Mouse (Mus musculus) spleen, adult 2 months (tissue): ENCODE measurements around the gene AW549877. TPM values are rescaled to one million over a fixed set of nuclear protein-coding genes. Genes with fewer than 3 reads are reported as not detected.

ENCODE experiments used
- DNase-seq, 2 experiments: peaks; one replicate each; pipeline versions ENCODE4 v3.0.0 to v3.0.0-alpha.2; 2012 to 2021; ENCODE audit warnings: low spot score in 2 of 2, low read depth in 1 of 2
- H3K27ac ChIP-seq: fragments of 200-500 bp; 2 replicates; pipeline ENCODE4 v1.5.1; 2012; ENCODE audit warnings: low read length, inconsistent platforms; ENCODE audit not compliant: insufficient read depth
- H3K27me3 ChIP-seq: fragments of 200-500 bp; 2 replicates; pipeline ENCODE4 v1.6.1; 2012; ENCODE audit warnings: mild to moderate bottlenecking, moderate library complexity, low read length, inconsistent platforms; ENCODE audit not compliant: control insufficient read depth, insufficient read depth
- H3K36me3 ChIP-seq: fragments of 200-500 bp; 2 replicates; pipeline ENCODE4 v1.6.1; 2012; ENCODE audit warnings: mild to moderate bottlenecking, low read length, inconsistent platforms; ENCODE audit not compliant: control insufficient read depth, insufficient read depth
- H3K4me1 ChIP-seq: fragments of 200-500 bp; 2 replicates; pipeline ENCODE4 v1.6.1; 2011; ENCODE audit warnings: inconsistent platforms; ENCODE audit not compliant: control insufficient read depth, insufficient read depth, insufficient read length
- H3K4me3 ChIP-seq: fragments of 200-500 bp; 2 replicates; pipeline ENCODE4 v1.5.1; 2011; ENCODE audit warnings: mild to moderate bottlenecking, inconsistent platforms; ENCODE audit not compliant: insufficient read depth, insufficient read length; ENCODE audit errors: extremely low read depth
- CTCF ChIP-seq: fragments of 200-500 bp; IDR thresholded peaks from 2 replicates; pipeline ENCODE4 v1.5.1; 2011; ENCODE audit warnings: mild to moderate bottlenecking, inconsistent platforms; ENCODE audit not compliant: insufficient read depth, insufficient read length, insufficient replicate concordance; ENCODE audit errors: extremely low read depth
- POLR2A ChIP-seq: fragments of 200-500 bp; IDR thresholded peaks from 2 replicates; pipeline ENCODE4 v1.6.1; 2011; ENCODE audit warnings: low read depth, low read length, inconsistent platforms
- WGBS: fragments of 180-500 bp; shearing (Covaris S2); methylation state at CpG from one replicate; pipeline ENCODE4 v1.1.7; 2018; 5-methylcytosine and 5-hydroxymethylcytosine counted together
- polyA plus RNA-seq: library from polyadenylated mRNA; depleted of rRNA; stranded (reverse); fragments of >200 nt; gene quantifications from 2 replicates; pipeline ENCODE4 v1.2.3, GENCODE M21; 2012

AW549877 gene
- polyA plus RNA-seq, 1 experiment = 6.3 TPM

DNA sequence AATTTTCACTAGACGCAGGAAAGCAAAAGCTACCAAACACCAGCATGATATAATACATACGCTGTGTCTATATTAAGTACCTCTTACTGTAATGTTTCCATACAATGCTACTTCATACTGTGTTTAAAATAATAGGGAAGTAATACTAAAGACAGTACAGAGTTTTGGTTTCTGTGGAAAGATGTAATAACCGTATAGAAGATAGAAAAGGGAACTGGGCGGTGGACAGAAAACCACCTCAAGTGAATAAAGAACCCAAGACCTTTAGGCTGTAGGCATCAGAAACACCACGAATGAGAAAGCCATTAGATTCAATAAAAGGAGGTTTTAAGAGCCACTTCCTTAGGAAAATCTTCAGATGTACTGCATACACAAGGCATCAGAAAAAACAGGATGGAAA is 12.8 kb downstream of the AW549877 start:
- peak in 1 of 2 experiments; percentile 69 for DNase-seq
- peaks cover 12% of the 10 kb centered on the region for H3K36me3 ChIP-seq
- no peak overlapping the region for H3K4me3 ChIP-seq
- H3K27ac ChIP-seq = peak overlapping the region; percentile 70; the same call in 1 of the 2 replicates
- peaks cover 4% of the 10 kb centered on the region for H3K4me1 ChIP-seq
- H3K27me3 ChIP-seq = no peaks in the 10 kb centered on the region
- TF ChIP-seq CTCF = no peak
- TF ChIP-seq POLR2A = no peak
- 37% methylated on average over 5 of the region's 5 CpGs for WGBS

- WGBS = 55% methylated on average over 3 of the region's 3 CpGs
- peaks cover 3% of the 10 kb centered on the region; the same call in 1 of the 2 replicates for H3K36me3 ChIP-seq
- peaks cover 4% of the 10 kb centered on the region for H3K4me1 ChIP-seq
- no peaks in the 10 kb centered on the region for H3K27me3 ChIP-seq
- H3K27ac ChIP-seq = peak overlapping the region; percentile 96
- H3K4me3 ChIP-seq = no peak overlapping the region
- no peak for DNase-seq
- no peak for TF ChIP-seq POLR2A
- no peak for TF ChIP-seq CTCF
Observed at GRCm38 (mm10) chr15:3979871-3980270, 15.7 kb downstream of the AW549877 start.

DNA sequence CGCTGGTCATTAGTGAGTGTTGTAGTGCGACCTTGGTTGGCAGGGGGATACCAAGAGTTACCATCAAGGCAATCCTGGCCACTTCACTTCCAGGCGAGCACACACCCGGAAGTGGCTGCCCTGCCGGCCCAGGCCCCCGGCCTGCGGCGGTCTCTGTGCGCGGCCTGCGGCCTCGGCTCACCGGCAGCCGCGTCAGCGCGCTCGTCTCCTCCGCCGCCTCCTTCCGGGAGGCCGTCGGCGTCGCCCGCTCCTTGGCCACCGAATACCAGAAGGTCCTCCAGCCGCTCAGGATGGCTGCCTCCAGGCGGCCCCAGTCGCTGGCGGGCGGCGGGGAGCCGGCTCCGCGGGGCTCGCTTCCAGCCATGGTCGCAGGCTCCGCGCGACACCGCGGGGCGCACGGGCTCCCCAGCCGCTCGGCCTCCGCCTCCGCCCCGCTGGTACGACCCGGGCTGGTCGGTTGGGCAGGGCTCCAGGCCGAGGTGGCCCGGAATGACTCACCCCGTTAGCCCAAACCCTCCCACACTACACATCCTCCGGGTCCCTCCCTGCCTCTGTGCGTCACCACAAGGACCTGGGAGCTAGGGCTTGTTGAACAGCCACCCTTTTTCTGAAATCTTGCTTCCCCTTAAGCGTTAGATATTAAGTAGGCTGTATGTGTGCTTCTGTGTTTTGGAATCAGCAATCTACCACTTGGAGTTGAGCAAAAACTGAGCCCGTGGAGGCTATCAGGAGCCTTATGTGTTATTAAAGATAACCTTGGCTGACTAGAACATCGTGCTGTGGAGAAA is 16.3 kb downstream of the AW549877 start, which contains the start of gene Fbxo4:
Fbxo4 (minus strand) TSS at position 513 of the 788 bp plus-strand sequence.
- Histone ChIP-seq H3K4me3 (peak within 1 kb of the TSS; percentile 68), H3K4me1 (peaks cover 4% of the 10 kb centered on the region), H3K27me3 (no peaks in the 10 kb centered on the region), H3K27ac (peak within 1 kb of the TSS; percentile 96), H3K36me3 (peaks cover 3% of the 10 kb centered on the region; the same call in 1 of the 2 replicates)
- under 1% methylated on average over 61 of the region's 61 CpGs for WGBS
- peak in 1 of 2 experiments; percentile 62 for DNase-seq
- TF ChIP-seq POLR2A (no peak; the same call in none of the 2 replicates), CTCF (no peak)

DNA sequence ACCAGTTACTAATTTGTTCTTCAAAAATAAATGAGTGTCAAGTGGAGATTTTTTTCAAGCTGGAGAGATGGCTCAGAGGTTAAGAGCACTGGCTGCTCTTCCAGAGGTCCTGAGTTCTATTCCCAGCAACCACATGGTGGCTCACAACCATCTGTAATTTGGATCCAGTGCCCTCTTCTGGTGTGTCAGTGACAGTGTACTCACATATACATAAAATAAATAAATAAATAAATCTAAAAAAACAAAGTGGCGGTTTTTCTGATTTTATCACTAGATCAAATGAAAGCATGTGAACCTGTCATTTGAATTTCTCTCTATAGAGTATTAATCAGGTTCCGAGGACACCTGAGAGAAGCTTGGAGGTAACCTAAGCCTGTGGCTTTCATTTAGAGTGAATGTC is 17.3 kb downstream of the AW549877 start:
- 90% methylated on average over 2 of the region's 2 CpGs for WGBS
- TF ChIP-seq CTCF (no peak), POLR2A (no peak)
- Histone ChIP-seq H3K27me3 (no peaks in the 10 kb centered on the region), H3K4me1 (peaks cover 4% of the 10 kb centered on the region), H3K36me3 (peaks cover 2% of the 10 kb centered on the region; the same call in 1 of the 2 replicates), H3K27ac (no peak overlapping the region), H3K4me3 (no peak overlapping the region)
- DNase-seq = no peak

DNA sequence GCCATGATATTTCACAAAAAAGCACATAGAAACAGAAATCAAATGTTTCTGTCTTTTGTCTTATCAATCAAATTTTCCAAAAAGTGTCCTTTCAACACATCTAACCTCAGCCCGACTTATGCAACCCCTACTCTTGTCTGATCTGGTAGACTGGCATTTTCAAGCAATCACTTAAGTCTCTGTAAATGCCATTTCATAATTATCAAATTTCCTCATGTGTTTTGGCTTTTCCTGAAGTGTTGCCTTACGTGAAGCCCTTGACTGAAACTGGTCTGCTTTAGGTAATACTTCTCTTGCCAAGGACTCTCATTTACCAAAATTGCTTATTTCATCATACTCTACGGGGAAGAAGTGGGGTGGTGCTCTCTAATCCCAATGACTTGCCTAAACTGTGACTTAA is 22.2 kb downstream of the AW549877 start:
- no peaks in the 10 kb centered on the region for H3K4me1 ChIP-seq
- no peak for DNase-seq
- WGBS = 87% methylated on average over 3 of the region's 3 CpGs
- H3K27ac ChIP-seq = no peak overlapping the region
- H3K27me3 ChIP-seq = no peaks in the 10 kb centered on the region
- H3K36me3 ChIP-seq = peaks cover 8% of the 10 kb centered on the region
- no peak for TF ChIP-seq POLR2A
- TF ChIP-seq CTCF = no peak
- H3K4me3 ChIP-seq = no peak overlapping the region

- TF ChIP-seq POLR2A (no peak), CTCF (no peak)
- Histone ChIP-seq H3K4me3 (no peak overlapping the region), H3K4me1 (no peaks in the 10 kb centered on the region), H3K27me3 (no peaks in the 10 kb centered on the region), H3K36me3 (peaks cover 6% of the 10 kb centered on the region), H3K27ac (no peak overlapping the region)
- WGBS = 94% methylated on average over 6 of the region's 6 CpGs
- DNase-seq = no peak
Observed at GRCm38 (mm10) chr15:3970193-3970592, 25.4 kb downstream of the AW549877 start.

- DNase-seq = no peak
- no peak for TF ChIP-seq POLR2A
- no peak for TF ChIP-seq CTCF
- 91% methylated on average over 14 of the region's 14 CpGs for WGBS
- H3K27ac ChIP-seq = no peak overlapping the region
- peaks cover 6% of the 10 kb centered on the region for H3K36me3 ChIP-seq
- H3K4me1 ChIP-seq = no peaks in the 10 kb centered on the region
- no peak overlapping the region for H3K4me3 ChIP-seq
- no peaks in the 10 kb centered on the region for H3K27me3 ChIP-seq
Observed at GRCm38 (mm10) chr15:3969743-3970142, 25.8 kb downstream of the AW549877 start.
